Mouse (Mus musculus): ENCODE results near the gene Sorbs2.

Gene Sorbs2

GRCm38 (mm10) chr8:45687942-45688695 is 180.5 kb downstream of the Sorbs2 start:
- no peak for DNase-seq

- DNase-seq = no peak
These were observed 182.1 kb downstream of the Sorbs2 start for GRCm38 (mm10) chr8:45689611-45690207.

- no peak for DNase-seq
These were observed 192.5 kb downstream of the Sorbs2 start for GRCm38 (mm10) chr8:45700100-45700499.

DNA sequence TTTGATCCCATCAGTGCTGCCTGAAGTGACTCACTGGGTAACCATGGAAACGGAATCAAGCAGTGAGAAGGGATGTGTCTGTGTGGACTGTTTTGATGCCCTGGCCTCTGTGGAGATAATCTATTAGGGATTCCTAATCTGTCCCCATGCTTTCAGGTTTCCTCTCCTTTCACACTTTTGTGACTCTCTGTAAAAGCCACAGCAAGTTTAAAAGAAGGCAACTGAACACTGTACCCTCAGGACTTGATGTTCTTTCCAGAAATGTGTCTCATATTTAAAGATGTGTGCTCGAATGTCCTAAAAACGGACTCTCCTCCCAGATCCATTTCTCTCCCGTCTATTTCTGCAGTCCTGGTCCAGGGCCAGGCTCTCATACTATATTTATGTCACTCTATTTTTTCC is 196.1 kb downstream of the Sorbs2 start:
- no peak for DNase-seq

DNA sequence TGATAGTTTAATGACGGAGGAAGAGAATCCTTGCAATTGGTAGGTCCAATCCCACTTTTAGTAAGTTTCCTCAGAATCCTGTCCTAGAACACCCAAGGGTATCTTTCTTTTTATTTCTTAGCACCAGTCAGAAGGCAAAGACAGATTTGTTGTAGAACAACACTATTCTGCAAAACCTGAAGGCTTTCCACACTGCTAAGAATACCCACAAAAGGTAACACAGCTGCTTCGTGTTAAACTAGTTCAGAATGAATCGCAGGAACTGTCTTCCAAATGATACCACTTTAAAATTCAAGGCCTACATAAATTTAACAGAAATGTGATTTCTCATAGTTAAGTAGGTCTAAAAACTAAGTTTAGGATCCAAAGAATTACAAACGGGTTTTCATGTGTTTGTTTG is 201.5 kb downstream of the Sorbs2 start:
- no peak for DNase-seq

DNA sequence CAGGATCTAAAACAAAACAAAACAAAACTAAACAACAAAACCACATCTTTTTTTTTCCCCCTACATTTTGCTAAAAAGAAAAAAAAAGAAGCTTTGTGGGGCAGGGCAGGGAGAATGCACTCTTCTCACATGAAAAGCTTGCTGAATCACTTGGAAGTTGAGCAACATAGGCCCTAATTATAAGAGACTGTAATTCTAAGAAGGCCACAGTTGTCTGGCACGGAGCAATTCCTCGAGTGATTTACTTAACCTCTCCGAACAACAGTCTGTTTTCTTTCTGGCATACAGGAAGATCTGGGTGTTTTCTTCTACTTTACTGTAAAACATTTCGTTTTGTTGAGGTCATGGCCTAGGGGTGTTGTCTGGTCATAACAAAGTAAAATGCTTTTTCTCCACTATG is 202.1 kb downstream of the Sorbs2 start:
- DNase-seq = no peak

DNA sequence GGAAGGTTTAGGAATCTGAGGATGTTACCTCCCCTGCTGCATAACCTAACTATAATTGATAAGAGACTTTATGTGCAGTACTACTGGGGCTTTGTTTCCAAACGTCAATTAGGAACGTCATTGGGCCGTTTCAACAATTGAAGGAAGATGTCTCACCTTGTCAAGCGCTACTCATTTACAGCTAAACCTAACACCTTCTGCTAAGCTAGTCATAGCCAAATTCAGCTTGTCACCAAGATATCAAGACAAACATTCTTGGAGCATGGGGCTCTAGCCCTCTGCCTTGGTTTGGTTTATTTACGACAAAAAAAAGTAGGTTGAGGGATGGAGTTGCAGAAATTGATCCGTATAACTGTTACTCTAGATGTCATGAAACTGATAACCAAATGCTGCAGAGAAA is 205.0 kb downstream of the Sorbs2 start:
- DNase-seq = no peak

GRCm38 (mm10) chr8:45714806-45715205 is 207.2 kb downstream of the Sorbs2 start:
- DNase-seq = no peak

GRCm38 (mm10) chr8:45715330-45716027 is 207.9 kb downstream of the Sorbs2 start:
- DNase-seq = no peak

DNA sequence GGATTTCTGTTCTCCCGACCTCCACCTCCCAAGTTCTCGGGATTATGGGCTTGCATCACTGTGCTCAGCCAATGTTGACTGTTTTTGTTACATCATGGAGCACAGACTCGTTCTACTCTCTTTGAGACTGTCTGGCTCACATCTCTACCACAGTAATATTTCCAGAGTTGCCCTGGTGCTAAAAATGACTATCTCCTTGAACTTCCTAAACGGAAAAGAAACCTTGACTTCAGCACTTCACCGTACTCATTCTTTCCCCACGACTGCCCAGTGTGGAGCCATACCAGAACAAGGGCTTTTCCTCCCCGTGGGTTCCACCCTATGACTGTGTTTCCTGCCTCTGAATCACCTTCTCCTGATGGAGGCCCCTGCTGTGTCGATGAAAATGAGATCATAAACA is 212.2 kb downstream of the Sorbs2 start:
- no peak for DNase-seq

DNA sequence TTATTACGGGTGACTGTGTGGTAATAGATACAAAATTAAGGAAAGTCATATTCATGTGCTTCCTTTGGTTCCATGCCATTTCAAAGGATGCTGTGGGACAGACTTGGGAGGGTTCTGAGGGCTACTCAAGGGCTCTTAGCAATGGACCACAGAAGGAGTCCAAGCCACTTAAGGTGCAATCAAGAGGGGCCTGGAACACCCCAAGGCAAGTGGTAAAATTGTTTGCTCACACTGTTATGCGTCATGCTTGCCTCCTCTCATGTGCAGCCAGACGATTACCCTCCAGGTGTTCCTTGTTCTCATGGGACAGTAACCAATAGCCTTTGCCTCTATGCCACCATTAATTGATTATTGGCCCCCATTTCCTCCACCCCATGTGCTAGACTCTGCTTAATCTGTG is 216.6 kb downstream of the Sorbs2 start:
- no peak for DNase-seq

GRCm38 (mm10) chr8:45725321-45725720 is 217.7 kb downstream of the Sorbs2 start:
- no peak for DNase-seq

DNA sequence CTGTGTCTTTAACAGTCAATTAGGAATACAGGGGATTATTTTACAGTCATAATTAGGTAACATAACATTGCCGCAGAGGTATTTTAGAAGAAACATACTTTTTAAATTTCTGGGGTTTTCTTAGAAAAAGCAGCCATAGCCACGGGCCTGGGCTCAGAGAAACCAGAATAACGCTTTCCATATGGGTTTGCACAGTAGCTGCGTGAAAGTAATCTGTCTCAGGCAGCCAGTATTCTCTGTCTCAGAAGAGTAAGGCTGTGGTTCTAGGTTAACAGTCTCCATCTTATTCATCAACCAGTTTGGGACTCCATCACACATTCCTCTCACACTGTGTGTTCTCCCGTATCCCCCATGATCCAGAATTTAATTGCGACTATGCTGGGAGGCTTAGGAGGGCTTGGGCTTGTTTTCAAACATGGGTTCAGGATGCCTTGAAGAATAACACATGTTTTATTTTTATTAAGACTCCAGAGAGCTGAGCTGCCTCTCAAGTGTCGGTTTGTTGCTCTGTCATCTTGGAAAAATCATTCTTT is 222.3 kb downstream of the Sorbs2 start:
- no peak for DNase-seq

DNA sequence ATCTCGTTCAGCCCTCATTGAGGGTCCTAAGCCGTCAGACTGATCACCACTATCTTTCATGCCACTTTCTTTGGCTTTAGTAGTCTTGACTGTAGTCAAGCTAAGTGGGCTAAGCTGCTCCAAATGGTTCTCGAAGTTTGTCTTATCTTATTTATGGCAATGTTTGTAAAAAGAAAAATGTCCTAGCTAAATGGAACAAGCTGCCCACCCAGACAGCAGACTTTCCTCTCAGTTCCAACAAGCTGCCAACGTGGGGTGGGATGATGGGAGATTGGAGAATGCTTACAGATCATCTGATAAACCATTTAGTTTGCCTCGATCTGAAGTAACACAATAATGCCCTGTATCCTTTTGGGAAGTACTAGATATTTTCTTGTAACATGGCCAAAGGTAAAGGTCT is 223.2 kb downstream of the Sorbs2 start:
- no peak for DNase-seq

DNA sequence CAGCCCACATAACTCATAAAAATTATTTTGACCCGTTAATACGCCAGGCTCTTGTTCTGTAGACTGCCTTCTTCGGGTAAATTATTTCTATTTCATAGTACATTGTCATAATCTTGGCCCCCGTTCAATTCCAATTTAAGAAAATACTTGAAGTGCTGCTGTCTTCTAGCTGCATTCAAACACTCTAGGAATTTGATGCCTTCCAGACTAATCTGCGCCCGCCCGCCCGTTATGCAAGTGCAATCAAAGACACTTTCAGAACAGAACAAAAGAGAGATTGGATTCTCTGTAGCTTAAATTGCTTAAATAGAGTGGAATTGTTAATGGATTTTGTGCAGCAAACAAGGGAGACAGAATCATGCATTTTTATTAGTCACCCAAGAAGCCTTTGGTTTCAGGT is 226.5 kb downstream of the Sorbs2 start:
- no peak for DNase-seq

DNA sequence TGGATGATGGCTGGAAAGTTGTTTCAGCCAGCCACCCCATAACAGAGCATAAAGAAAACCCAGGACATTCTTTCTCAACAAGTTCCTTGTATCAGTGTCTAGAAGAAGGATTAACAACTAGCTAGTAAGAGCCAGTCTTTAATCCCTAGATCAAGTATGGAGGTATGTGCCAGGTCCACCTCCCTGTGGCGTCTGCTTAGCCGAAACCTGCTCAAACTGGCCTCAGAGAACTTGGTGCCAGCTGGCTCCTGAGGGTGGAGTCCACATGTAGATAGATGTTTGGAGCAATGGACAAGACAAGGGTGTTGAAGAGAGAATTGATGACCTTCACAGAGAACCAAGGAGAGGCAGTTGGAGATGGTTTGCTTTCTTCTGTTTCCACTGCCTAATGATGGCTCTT is 229.7 kb downstream of the Sorbs2 start:
- no peak for DNase-seq

DNA sequence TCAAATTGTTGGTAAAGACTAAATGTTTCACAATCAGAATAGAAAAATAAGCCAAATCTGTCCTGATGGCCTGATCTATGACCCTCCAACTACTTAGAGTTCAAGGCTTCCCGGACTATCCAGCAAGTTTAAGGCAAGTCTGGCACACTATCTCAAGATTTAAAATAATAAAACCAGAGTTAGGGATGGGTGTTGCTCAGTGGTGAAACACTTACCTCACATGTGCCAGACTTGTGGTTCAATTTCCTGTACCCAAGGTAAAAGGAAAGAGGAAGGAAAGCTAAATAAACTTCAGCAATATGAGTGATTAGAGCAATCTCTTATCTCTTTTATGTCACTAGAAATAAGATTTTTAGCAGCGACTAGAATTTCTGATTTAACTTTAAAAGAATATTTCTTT is 235.7 kb downstream of the Sorbs2 start:
- no peak for DNase-seq

DNA sequence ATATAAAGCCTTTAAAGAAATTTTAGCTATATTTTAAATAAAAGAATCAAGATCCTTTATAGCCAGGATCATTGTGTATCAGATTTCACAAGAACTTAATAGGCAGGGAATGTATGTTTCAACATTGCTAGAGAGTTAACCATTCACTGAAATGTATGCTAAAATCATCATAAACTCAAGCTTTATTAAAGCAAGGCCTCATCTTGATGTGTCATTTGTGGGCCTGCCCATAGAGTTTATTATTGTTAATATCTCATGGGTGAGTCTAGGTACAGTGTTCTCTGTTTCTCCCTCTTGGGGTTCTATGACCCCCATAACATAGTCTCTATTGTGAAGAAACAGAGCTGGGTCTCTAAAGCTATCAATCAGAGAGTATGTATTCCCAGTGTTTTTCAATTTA is 236.2 kb downstream of the Sorbs2 start:
- DNase-seq = no peak

DNA sequence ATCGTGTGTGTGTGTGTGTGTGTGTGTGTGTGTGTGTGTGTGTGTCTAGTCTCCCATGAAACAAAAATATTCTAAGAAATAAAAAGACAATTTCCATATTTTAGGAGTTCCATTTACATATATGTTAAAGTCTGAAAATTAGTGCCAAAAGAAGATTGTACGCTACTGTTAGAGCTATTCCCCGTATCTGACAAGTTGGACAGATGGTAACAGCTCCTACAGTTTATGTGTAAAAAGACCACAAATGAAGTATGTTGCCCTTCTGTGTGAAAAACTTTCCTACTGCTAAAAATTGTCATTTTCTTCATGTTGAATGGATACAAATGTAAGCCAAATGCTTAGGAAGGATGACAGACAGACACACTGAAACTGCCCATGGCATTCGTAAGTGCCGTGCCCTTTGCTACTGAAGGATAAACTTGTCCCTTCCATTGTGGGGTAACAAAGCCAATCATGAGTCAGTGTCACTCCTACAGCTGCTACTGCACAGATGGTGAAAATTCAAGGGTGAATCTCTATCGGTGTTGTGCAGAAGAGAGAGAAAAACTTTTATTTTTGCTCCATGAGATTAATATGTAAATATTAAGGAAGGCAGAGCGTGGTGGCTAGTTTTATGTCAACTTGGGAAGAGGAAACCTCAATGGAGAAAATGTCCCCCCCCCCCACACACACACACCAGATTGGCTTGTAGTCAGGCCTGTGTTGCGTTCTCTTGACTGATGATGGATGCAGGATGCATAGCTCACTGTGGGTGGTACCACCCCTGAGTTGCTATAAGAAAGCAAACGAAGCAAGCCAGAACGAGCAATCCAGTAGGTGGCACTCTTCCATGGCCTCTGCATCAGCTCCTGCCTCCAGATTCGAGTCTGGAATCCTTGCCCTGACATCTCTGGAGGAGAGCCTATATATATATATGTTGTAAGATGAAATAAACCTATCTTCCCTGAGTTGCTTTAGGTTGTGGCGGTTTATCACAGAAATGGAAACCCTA is 244.2 kb downstream of the Sorbs2 start:
- DNase-seq = no peak

DNA sequence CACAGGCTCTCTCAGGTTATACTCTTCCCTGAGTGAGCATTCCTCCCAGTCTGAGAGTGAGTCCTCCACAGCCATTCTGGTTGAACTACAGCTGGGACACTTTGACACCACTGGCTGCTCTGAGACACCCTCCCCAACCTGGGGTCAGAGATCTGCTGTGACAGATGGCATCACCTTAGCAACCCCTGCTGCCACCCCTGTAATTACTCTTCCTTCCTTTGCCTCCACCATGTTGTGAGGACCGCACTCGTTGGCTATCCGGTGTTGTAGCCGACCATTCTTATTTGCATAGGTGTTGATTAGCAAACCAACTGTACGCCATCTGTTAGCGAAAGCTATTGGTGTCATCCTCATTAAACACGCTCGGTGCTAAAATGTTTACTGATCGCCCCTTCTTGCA is 247.9 kb downstream of the Sorbs2 start:
- no peak for DNase-seq

- DNase-seq = no peak
These were observed 248.4 kb downstream of the Sorbs2 start for GRCm38 (mm10) chr8:45755972-45756371.

- no peak for DNase-seq
These were observed 253.0 kb downstream of the Sorbs2 start for GRCm38 (mm10) chr8:45760622-45761021.

DNA sequence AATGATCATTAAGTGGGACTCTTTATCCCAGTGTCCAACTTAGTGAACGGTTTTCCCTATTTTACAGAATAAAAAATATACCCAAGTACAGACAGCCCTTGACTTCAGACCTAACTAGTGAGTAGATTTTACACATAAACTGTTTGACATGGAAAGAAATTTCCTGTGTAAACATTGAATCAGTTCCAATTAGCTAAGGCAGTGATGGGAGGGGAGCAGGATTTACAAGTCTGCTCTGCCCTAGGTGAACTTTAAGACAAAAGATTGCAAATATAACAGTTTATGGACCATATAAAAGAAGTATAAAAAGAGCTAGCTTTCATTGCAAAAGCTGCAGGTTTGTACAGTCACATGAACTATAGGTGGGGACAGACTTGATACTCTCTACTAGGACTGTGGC is 253.5 kb downstream of the Sorbs2 start:
- no peak for DNase-seq
